In the genomic region with DNA sequence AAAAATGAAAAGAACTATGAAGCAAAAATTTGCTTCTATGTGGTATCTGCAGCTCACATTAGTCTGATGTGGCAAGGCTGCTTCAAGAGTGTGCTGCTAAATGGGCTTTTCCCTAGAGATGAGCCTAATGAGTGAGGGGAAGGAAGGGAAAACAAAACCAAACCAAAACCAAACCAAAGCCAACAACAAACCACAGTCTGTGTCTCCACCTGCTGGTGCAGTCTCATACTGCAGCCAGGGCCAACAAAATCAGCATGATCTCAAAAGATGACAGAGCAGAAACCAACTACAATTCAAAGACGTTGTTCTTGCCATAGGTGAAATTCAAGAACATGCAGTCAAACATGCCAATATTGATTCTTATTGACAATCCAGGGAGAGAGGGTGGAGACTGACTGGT, we compare ENCODE assay signal across 7 mouse cellular contexts. TPM values are rescaled to one million over a fixed set of nuclear protein-coding genes. Genes with fewer than 3 reads are reported as not detected.
DNase-seq lines count a peak whose midpoint lies in the region; ATAC-seq lines count a peak whose summit lies in the region.

No protein-coding gene starts in this region.

- H3K4me3 ChIP-seq in neural tube, embryonic 15.5 days (replicated peaks), result no peak overlapping the region

- 43% methylated on average over 1 of the region's 1 CpGs for WGBS in neural tube, embryonic 15.5 days

- H3K36me3 ChIP-seq in neural tube, embryonic 15.5 days, result no peaks in the 10 kb centered on the region; the same call in 1 of the 2 replicates

- no peak overlapping the region for H3K9ac ChIP-seq in neural tube, embryonic 15.5 days (replicated peaks)

- DNase-seq in neural tube, embryonic 10.5 days (ENCODE audit: extremely low spot score, low spot score), result peak; percentile 42
- DNase-seq in adipocyte (ENCODE audit: low spot score), result peak; percentile 67
- DNase-seq in embryo, embryonic 10.5 days (ENCODE audit: low spot score), result peak; percentile 67
- DNase-seq in kidney, postnatal 10 days, result peak; percentile 65
- DNase-seq in lung, adult 18-20 months, result peak; percentile 5 to 21
- peak; percentile 76 for DNase-seq in right cerebral cortex, postnatal 4 days

- no peak overlapping the region for H3K4me2 ChIP-seq in neural tube, embryonic 15.5 days

- no peaks in the 10 kb centered on the region for H3K4me1 ChIP-seq in neural tube, embryonic 15.5 days

- H3K27ac ChIP-seq in neural tube, embryonic 15.5 days (replicated peaks), result no peak overlapping the region

- no peaks in the 10 kb centered on the region for H3K9me3 ChIP-seq in neural tube, embryonic 15.5 days (replicated peaks)

- no peak for ATAC-seq in neural tube, embryonic 15.5 days (ENCODE audit: low FRiP score)

- H3K27me3 ChIP-seq in neural tube, embryonic 15.5 days (replicated peaks), result no peaks in the 10 kb centered on the region

RNA-seq across cellular contexts. Expression of a gene that starts 37.7 kb away (rescaled TPM):
- 130 and 162 TPM in 2 replicates for polyA plus RNA-seq in neural tube, embryonic 15.5 days (2015; fragmentation: Nextera tagmentation; extraction: Ambion mirVana)

RNA-seq across cellular contexts. Expression of a gene that starts 39.3 kb away (rescaled TPM):
- 0.43 and 0.56 TPM in 2 replicates for polyA plus RNA-seq in neural tube, embryonic 15.5 days (2015; fragmentation: Nextera tagmentation; extraction: Ambion mirVana)

Comparison
In these comparisons a context has a peak if more than half of its experiments do, and no peak if none do; other contexts are left out.
1. DNase-seq: peak in every context shown above with its lines; median percentile 76 in right cerebral cortex, postnatal 4 days; 67 in adipocyte; 67 in embryo, embryonic 10.5 days; 65 in kidney, postnatal 10 days; 42 in neural tube, embryonic 10.5 days; 13 in lung, adult 18-20 months.